In the genomic region with DNA sequence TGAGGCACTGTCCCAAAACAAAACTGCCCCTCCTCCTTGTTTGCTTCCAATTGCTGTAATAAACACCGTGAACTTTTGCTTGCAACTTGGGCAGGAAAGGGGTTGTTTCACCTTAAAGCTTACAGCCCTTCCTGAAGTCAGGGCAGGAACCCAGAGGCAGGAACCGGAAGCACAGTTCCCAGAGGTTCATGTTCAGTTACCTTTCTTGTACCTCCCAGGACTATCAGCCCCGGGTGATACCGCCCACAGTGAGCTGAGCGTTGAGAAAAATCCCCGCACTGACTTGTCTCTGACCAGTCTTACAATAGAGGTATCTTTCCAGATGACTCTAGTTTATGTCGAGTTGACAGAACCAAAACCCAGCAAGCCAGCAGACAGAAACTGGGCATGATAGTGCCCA, we compare ENCODE assay signal across 18 mouse cellular contexts. TPM values are rescaled to one million over a fixed set of nuclear protein-coding genes. Genes with fewer than 3 reads are reported as not detected.
DNase-seq lines count a peak whose midpoint lies in the region; ATAC-seq and TF ChIP-seq lines count a peak whose summit lies in the region.
"Had no signal": no experiment of that assay in that cellular context is flagged by ENCODE, and none has a peak within 500 bp of the region (broad histone marks: within the 10 kb centered on the region; RNA-seq: fewer than 3 reads in every experiment).

No protein-coding gene starts in this region.

- H3K36me3 ChIP-seq in forebrain, embryonic 13.5 days (ENCODE audit: poor library complexity, severe bottlenecking), result no peaks in the 10 kb centered on the region
- H3K36me3 ChIP-seq in forebrain, embryonic 11.5 days (ENCODE audit: control insufficient read depth, insufficient read depth, low read length), result no peaks in the 10 kb centered on the region
- no peaks in the 10 kb centered on the region for H3K36me3 ChIP-seq in lung, embryonic 14.5 days (ENCODE audit: insufficient read depth)
- H3K36me3 ChIP-seq in ES-E14 (ENCODE audit: control insufficient read depth, insufficient read depth, low read length, poor library complexity, severe bottlenecking), result no peaks in the 10 kb centered on the region
- H3K36me3 ChIP-seq in liver, embryonic 16.5 days (ENCODE audit: control insufficient read depth, insufficient read depth), result no peaks in the 10 kb centered on the region
- H3K36me3 ChIP-seq: heart, embryonic 12.5 days had no signal

- peaks cover 8% of the 10 kb centered on the region for H3K4me1 ChIP-seq in forebrain, embryonic 13.5 days
- H3K4me1 ChIP-seq in forebrain, embryonic 11.5 days (replicated peaks; ENCODE audit: control insufficient read depth, insufficient read depth, low read length), result no peaks in the 10 kb centered on the region
- H3K4me1 ChIP-seq in lung, embryonic 14.5 days (ENCODE audit: insufficient read depth), result no peaks in the 10 kb centered on the region
- peaks cover 4% of the 10 kb centered on the region in 2 experiments; a peak in 1 of 4 replicates for H3K4me1 ChIP-seq in ES-E14 (ENCODE audit: control insufficient read depth in 2 of 2, insufficient read depth in 2 of 2, low read length in 2 of 2, poor library complexity in 1 of 2)
- peaks cover 11% of the 10 kb centered on the region for H3K4me1 ChIP-seq in liver, embryonic 16.5 days (ENCODE audit: control insufficient read depth, low read depth, low read length)

- WGBS in forebrain, embryonic 13.5 days, result 86% methylated on average over 7 of the region's 7 CpGs
- WGBS in forebrain, embryonic 11.5 days, result 86% methylated on average over 7 of the region's 7 CpGs
- 68% methylated on average over 7 of the region's 7 CpGs for WGBS in lung, embryonic 14.5 days
- WGBS in liver, embryonic 16.5 days (ENCODE audit: insufficient replicate concordance), result 57% methylated on average over 7 of the region's 7 CpGs

- no peak for ATAC-seq in forebrain, embryonic 13.5 days
- ATAC-seq in forebrain, embryonic 11.5 days (replicated peaks; ENCODE audit: low FRiP score), result no peak
- no peak for ATAC-seq in lung, embryonic 14.5 days (ENCODE audit: insufficient read depth)
- no peak for ATAC-seq in liver, embryonic 16.5 days (ENCODE audit: low read depth)
- ATAC-seq: forebrain, embryonic 16.5 days had no signal

- no peaks in the 10 kb centered on the region for H3K27me3 ChIP-seq in forebrain, embryonic 13.5 days
- H3K27me3 ChIP-seq in forebrain, embryonic 11.5 days (ENCODE audit: control insufficient read depth, insufficient read depth, low read length), result no peaks in the 10 kb centered on the region
- no peaks in the 10 kb centered on the region for H3K27me3 ChIP-seq in lung, embryonic 14.5 days (ENCODE audit: insufficient read depth, low read length)
- peaks cover 6% of the 10 kb centered on the region; the same call in 1 of the 2 replicates for H3K27me3 ChIP-seq in liver, embryonic 16.5 days (ENCODE audit: control insufficient read depth, insufficient read depth, low read depth, low read length)
- H3K27me3 ChIP-seq: heart, embryonic 12.5 days; Patski had no signal

- no peak overlapping the region for H3K9ac ChIP-seq in forebrain, embryonic 13.5 days
- H3K9ac ChIP-seq in forebrain, embryonic 11.5 days (ENCODE audit: low read length), result no peak overlapping the region
- H3K9ac ChIP-seq in lung, embryonic 14.5 days, result no peak overlapping the region
- no peak overlapping the region; the same call in 1 of the 2 replicates for H3K9ac ChIP-seq in ES-E14 (ENCODE audit: insufficient read depth, low read depth, low read length, poor library complexity, severe bottlenecking)
- no peak overlapping the region for H3K9ac ChIP-seq in liver, embryonic 16.5 days (ENCODE audit: low read depth, low read length)

- no peak overlapping the region for H3K4me3 ChIP-seq in forebrain, embryonic 13.5 days
- no peak overlapping the region for H3K4me3 ChIP-seq in forebrain, embryonic 11.5 days (ENCODE audit: low read depth, low read length)
- no peak overlapping the region for H3K4me3 ChIP-seq in lung, embryonic 14.5 days (ENCODE audit: low read depth, low read length)
- peak overlapping the region; percentile 82 to 93; a peak in 2 of 4 replicates for H3K4me3 ChIP-seq in ES-E14 (ENCODE audit: insufficient read depth in 1 of 2, low read depth in 1 of 2, low read length in 2 of 2, poor library complexity in 1 of 2, severe bottlenecking in 1 of 2)
- no peak overlapping the region for H3K4me3 ChIP-seq in liver, embryonic 16.5 days (ENCODE audit: low read depth, low read length)

- in situ Hi-C loops in ES-E14 (cut with MboI; ENCODE audit: low sequenced_read_pairs in 2 of 2, unreplicated experiment in 2 of 2), result no loop called here

- no peak overlapping the region for H3K27ac ChIP-seq in forebrain, embryonic 13.5 days
- no peak overlapping the region for H3K27ac ChIP-seq in forebrain, embryonic 11.5 days (ENCODE audit: low read depth, low read length)
- no peak overlapping the region for H3K27ac ChIP-seq in lung, embryonic 14.5 days (ENCODE audit: low read depth)
- H3K27ac ChIP-seq in ES-E14 (ENCODE audit: insufficient read depth, low read depth, low read length, poor library complexity, severe bottlenecking), result no peak overlapping the region; the same call in 1 of the 2 replicates
- H3K27ac ChIP-seq in liver, embryonic 16.5 days (ENCODE audit: low read length), result no peak overlapping the region

- DNase-seq in forebrain, embryonic 11.5 days (ENCODE audit: low spot score), result no peak
- no peak for DNase-seq in lung, embryonic 14.5 days
- no peak for DNase-seq in lung, postnatal 25 days (ENCODE audit: low spot score)
- peak; percentile 26 for DNase-seq in ES-E14 (ENCODE audit: low read depth, low spot score)
- no peak for DNase-seq in heart, adult 8-10 months (ENCODE audit: low spot score)
- no peak for DNase-seq in adrenal gland, adult 2 months
- DNase-seq: adrenal gland, postnatal 10 days; cerebellum, postnatal 14 days; gastrocnemius, postnatal 25 days; kidney, postnatal 10 days; layer of hippocampus, adult 9-11 months; lung, postnatal 10 days had no signal

- H3K4me2 ChIP-seq in forebrain, embryonic 13.5 days, result peak overlapping the region; percentile 81; the same call in 1 of the 2 replicates
- no peak overlapping the region for H3K4me2 ChIP-seq in forebrain, embryonic 11.5 days (ENCODE audit: low read depth, low read length, severe bottlenecking)
- peak overlapping the region; percentile 81; the same call in 1 of the 2 replicates for H3K4me2 ChIP-seq in lung, embryonic 14.5 days
- 0 out of 2 replicates have a peak overlapping the region, but pooled peaks have one; percentile 97 for H3K4me2 ChIP-seq in liver, embryonic 16.5 days (ENCODE audit: low read depth, low read length)

- no peaks in the 10 kb centered on the region for H3K9me3 ChIP-seq in forebrain, embryonic 13.5 days (replicated peaks)
- no peaks in the 10 kb centered on the region for H3K9me3 ChIP-seq in forebrain, embryonic 11.5 days (ENCODE audit: control insufficient read depth, low read length)
- no peaks in the 10 kb centered on the region for H3K9me3 ChIP-seq in lung, embryonic 14.5 days (ENCODE audit: low read depth, low read length)
- H3K9me3 ChIP-seq in ES-E14 (ENCODE audit: control insufficient read depth, insufficient read depth, low read depth, low read length), result no peaks in the 10 kb centered on the region
- H3K9me3 ChIP-seq in liver, embryonic 16.5 days (replicated peaks; ENCODE audit: control insufficient read depth, low read length), result no peaks in the 10 kb centered on the region
- H3K9me3 ChIP-seq: heart, embryonic 12.5 days had no signal

- TF ChIP-seq CTCF in lung, embryonic 14.5 days (IDR thresholded peaks at IDR 0.05; ENCODE audit: low read depth), result no peak

RNA-seq across cellular contexts. Expression of gene Nupr1l, which starts 1.3 kb away (rescaled TPM):
- 5.2 and 7.2 TPM in 2 replicates for polyA plus RNA-seq in forebrain, embryonic 13.5 days (2015; fragmentation: Nextera tagmentation; extraction: Ambion mirVana)
- 4.0 and 5.1 TPM in 2 replicates for polyA plus RNA-seq in forebrain, embryonic 11.5 days (2014; fragmentation: Nextera tagmentation; extraction: Ambion mirVana)
- polyA plus RNA-seq in lung, embryonic 14.5 days (2014; fragmentation: Nextera tagmentation; extraction: Ambion mirVana), result 1.5 and 2.6 TPM in 2 replicates
- 1.1 and 2.9 TPM in 2 replicates for total RNA-seq in ES-E14 (2012; rRNA removed)
- 0.26 and 0.41 TPM in 2 replicates for polyA plus RNA-seq in liver, embryonic 16.5 days (2015; fragmentation: Nextera tagmentation; extraction: Ambion mirVana)
- 1 to 10 TPM in 2 of 4 experiments, under 1 TPM in 2; 0.47 to 1.7 (median 1.0) TPM for total RNA-seq in heart, adult 8-10 months (2022)
- 1 to 10 TPM; 2.8 to 4.4 TPM for total RNA-seq in adrenal gland, adult 2 months (2021)
- 17.3 and 23.6 TPM in 2 replicates for polyA plus RNA-seq in adrenal gland, adult 2 months (2012; rRNA removed)

RNA-seq across cellular contexts. Expression of gene Phkg1, which starts 11.2 kb away (rescaled TPM):
- 0.27 and 0.37 TPM in 2 replicates for polyA plus RNA-seq in forebrain, embryonic 13.5 days (2015; fragmentation: Nextera tagmentation; extraction: Ambion mirVana)
- 0.25 and 0.33 TPM in 2 replicates for polyA plus RNA-seq in forebrain, embryonic 11.5 days (2014; fragmentation: Nextera tagmentation; extraction: Ambion mirVana)
- polyA plus RNA-seq in lung, embryonic 14.5 days (2014; fragmentation: Nextera tagmentation; extraction: Ambion mirVana), result 0.11 and 0.18 TPM in 2 replicates
- 6.4 and 7.2 TPM in 2 replicates for total RNA-seq in ES-E14 (2012; rRNA removed)
- 0.12 and 0.13 TPM in 2 replicates for polyA plus RNA-seq in liver, embryonic 16.5 days (2015; fragmentation: Nextera tagmentation; extraction: Ambion mirVana)
- total RNA-seq in heart, adult 8-10 months (2022), result 10 to 100 TPM; 14.9 to 25.5 (median 21.2) TPM
- total RNA-seq in adrenal gland, adult 2 months (2021), result 1 to 10 TPM; 1.4 to 3.9 TPM
- polyA plus RNA-seq in adrenal gland, adult 2 months (2012; rRNA removed), result 1.2 and 2.6 TPM in 2 replicates
- total RNA-seq: monocyte, adult 5-6 weeks had no signal

RNA-seq across cellular contexts. Expression of gene Zbed5, which starts 14.1 kb away (rescaled TPM):
- polyA plus RNA-seq in forebrain, embryonic 13.5 days (2015; fragmentation: Nextera tagmentation; extraction: Ambion mirVana), result 9.6 and 10.5 TPM in 2 replicates
- polyA plus RNA-seq in forebrain, embryonic 11.5 days (2014; fragmentation: Nextera tagmentation; extraction: Ambion mirVana), result 5.8 and 6.0 TPM in 2 replicates
- polyA plus RNA-seq in lung, embryonic 14.5 days (2014; fragmentation: Nextera tagmentation; extraction: Ambion mirVana), result 5.7 and 6.9 TPM in 2 replicates
- 15.7 and 16.6 TPM in 2 replicates for total RNA-seq in ES-E14 (2012; rRNA removed)
- 0.48 and 0.61 TPM in 2 replicates for polyA plus RNA-seq in liver, embryonic 16.5 days (2015; fragmentation: Nextera tagmentation; extraction: Ambion mirVana)
- total RNA-seq in heart, adult 8-10 months (2022), result under 1 TPM; 0.19 to 0.47 (median 0.39) TPM
- total RNA-seq in adrenal gland, adult 2 months (2021), result 1 to 10 TPM; 2.1 to 2.3 TPM
- polyA plus RNA-seq in adrenal gland, adult 2 months (2012; rRNA removed), result 1.1 and 2.2 TPM in 2 replicates
- total RNA-seq: monocyte, adult 5-6 weeks had no signal

RNA-seq across cellular contexts. Expression of gene Chchd2, which starts 22.3 kb away (rescaled TPM):
- 1,055 and 1,072 TPM in 2 replicates for polyA plus RNA-seq in forebrain, embryonic 13.5 days (2015; fragmentation: Nextera tagmentation; extraction: Ambion mirVana)
- polyA plus RNA-seq in forebrain, embryonic 11.5 days (2014; fragmentation: Nextera tagmentation; extraction: Ambion mirVana), result 880 and 904 TPM in 2 replicates
- 859 and 893 TPM in 2 replicates for polyA plus RNA-seq in lung, embryonic 14.5 days (2014; fragmentation: Nextera tagmentation; extraction: Ambion mirVana)
- total RNA-seq in ES-E14 (2012; rRNA removed), result 738 and 874 TPM in 2 replicates
- 510 and 520 TPM in 2 replicates for polyA plus RNA-seq in liver, embryonic 16.5 days (2015; fragmentation: Nextera tagmentation; extraction: Ambion mirVana)
- 1,000 to 10,000 TPM; 1,037 to 1,147 (median 1,095) TPM for total RNA-seq in heart, adult 8-10 months (2022)
- 1,000 to 10,000 TPM in 1 of 2 experiments, 100 to 1,000 TPM in 1; 641 to 1,175 TPM for total RNA-seq in adrenal gland, adult 2 months (2021)
- 3,805 and 4,399 TPM in 2 replicates for polyA plus RNA-seq in adrenal gland, adult 2 months (2012; rRNA removed)

RNA-seq across cellular contexts. Expression of gene Vkorc1l1, which starts 32.2 kb away (rescaled TPM):
- 26.4 and 26.5 TPM in 2 replicates for polyA plus RNA-seq in forebrain, embryonic 13.5 days (2015; fragmentation: Nextera tagmentation; extraction: Ambion mirVana)
- polyA plus RNA-seq in forebrain, embryonic 11.5 days (2014; fragmentation: Nextera tagmentation; extraction: Ambion mirVana), result 32.1 and 35.7 TPM in 2 replicates
- 22.7 and 23.4 TPM in 2 replicates for polyA plus RNA-seq in lung, embryonic 14.5 days (2014; fragmentation: Nextera tagmentation; extraction: Ambion mirVana)
- total RNA-seq in ES-E14 (2012; rRNA removed), result 48.1 and 58.9 TPM in 2 replicates
- 17.3 and 18.6 TPM in 2 replicates for polyA plus RNA-seq in liver, embryonic 16.5 days (2015; fragmentation: Nextera tagmentation; extraction: Ambion mirVana)
- 10 to 100 TPM; 14.7 to 18.3 (median 17.0) TPM for total RNA-seq in heart, adult 8-10 months (2022)
- 10 to 100 TPM; 23.0 to 33.8 TPM for total RNA-seq in adrenal gland, adult 2 months (2021)
- polyA plus RNA-seq in adrenal gland, adult 2 months (2012; rRNA removed), result 9.8 and 10.4 TPM in 2 replicates

Comparison
In these comparisons a context has a peak if more than half of its experiments do, and no peak if none do; other contexts are left out.
1. H3K4me3 ChIP-seq: peak in ES-E14 (2 of 2); none in forebrain, embryonic 13.5 days (single experiment), forebrain, embryonic 11.5 days (single experiment), lung, embryonic 14.5 days (single experiment) and liver, embryonic 16.5 days (single experiment).